Mouse (Mus musculus) thymus, adult 2 months (tissue): Measurements from ENCODE around the gene Sephs1.

Experiments
- CTCF ChIP-seq: fragments of 200-500 bp; IDR thresholded peaks from 2 replicates; pipeline ENCODE4 v1.5.1; 2012; ENCODE audit warnings: mild to moderate bottlenecking, control low read depth, low read length, moderate library complexity, borderline replicate concordance; ENCODE audit not compliant: control insufficient read depth, poor library complexity, insufficient read depth; ENCODE audit errors: extremely low read depth
- POLR2A ChIP-seq: fragments of 200-500 bp; IDR thresholded peaks from 2 replicates; pipeline ENCODE4 v1.6.1; 2012; ENCODE audit warnings: mild to moderate bottlenecking, low read length, control low read depth, moderate library complexity; ENCODE audit not compliant: control insufficient read depth, poor library complexity, insufficient read depth; ENCODE audit errors: extremely low read depth

DNA sequence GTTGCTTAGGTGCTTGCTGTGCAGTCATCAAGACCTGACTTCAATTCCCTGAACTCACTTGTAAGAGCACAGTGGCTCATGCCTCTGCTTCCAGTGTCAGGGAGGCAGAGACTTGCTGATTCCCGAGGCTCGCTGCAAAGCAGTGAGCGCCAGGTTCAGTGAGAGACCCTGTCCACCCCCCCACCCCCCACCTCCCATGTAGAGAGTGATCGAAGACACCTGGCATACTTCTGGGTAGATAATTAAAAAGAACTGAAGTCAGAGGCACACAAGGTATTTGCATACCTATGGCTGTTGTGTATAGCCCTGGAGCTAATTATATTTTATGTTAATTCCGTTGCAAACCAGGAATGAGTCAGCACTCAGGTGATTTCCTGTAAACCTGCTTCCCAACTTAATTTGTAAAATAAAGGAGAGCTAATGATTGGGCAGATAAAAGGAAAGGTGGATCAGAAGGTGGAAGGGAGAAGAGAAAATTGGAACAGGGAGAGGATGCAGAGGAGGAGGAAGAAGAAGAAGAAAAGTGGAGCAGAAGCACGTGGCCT is 72.9 kb downstream of the Sephs1 start:
- TF ChIP-seq POLR2A (no peak), CTCF (no peak)
